Mouse (Mus musculus) kidney, adult 2 months (tissue): ENCODE results near the gene Acadsb.

Experiments used
- CTCF ChIP-seq: fragments of 200-500 bp; conservative IDR thresholded peaks from 2 replicates; pipeline ENCODE4 v1.5.1; 2011; ENCODE audit warnings: low read depth, mild to moderate bottlenecking, control low read depth, low read length, moderate library complexity, mixed read lengths; ENCODE audit not compliant: insufficient read depth, insufficient read length
- POLR2A ChIP-seq: fragments of 200-500 bp; IDR thresholded peaks from one replicate; pipeline ENCODE4 v1.6.1; 2011; ENCODE audit warnings: low read depth, low read length, control low read depth

- TF ChIP-seq CTCF (no peak), POLR2A (no peak)
Observed at GRCm38 (mm10) chr7:131467312-131467711, 56.9 kb downstream of the Acadsb start.
